Mouse (Mus musculus) ovary, adult 18-20 months (tissue): ENCODE data around the gene Met.

Source experiments
- DNase-seq: peaks from one replicate; pipeline ENCODE4 v3.0.0; 2022; ENCODE audit warnings: low spot score, mixed read lengths

The Met gene

DNA sequence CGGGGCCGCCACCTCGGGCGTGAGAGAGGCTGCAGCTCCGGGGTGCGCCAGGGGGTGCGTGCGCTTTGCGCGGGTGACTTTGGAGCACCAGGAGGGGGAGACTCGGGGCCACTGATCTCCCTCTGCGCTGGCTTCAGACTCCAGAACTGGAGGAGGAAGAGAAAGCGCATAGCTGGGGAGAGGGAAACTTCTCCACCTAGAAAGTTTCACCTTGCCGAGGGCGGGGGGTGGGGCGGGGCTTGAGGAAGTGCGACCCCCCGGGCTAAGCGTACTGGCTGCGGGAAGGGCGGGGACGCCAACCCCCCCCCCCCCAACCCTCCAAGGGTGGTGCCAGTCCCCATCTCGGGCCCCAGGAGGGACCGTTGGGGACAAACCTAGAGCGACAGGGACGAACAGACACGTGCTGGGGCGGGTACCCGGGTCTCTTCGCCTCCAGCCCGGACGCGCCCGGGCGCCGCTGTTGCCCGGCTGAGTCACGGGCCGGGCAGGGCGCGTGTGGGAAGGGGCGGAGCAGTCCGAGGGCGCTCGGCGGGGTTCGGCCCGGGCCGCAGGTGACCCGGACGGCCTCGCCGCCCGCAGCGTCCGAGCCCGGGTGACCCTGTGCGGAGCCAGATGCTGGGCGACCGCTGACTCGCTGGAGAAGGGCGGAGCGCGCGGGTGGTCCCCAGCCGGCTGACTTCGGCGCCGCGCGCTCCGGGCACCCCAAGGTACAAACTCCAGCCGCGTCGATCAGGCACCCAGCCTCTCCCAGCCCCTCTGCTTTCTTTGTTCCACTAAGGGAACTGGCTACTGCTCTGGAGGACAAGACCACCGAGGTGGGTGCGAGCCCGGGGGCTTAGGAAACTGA lies at the start of gene Met:
Met (plus strand) TSS at position 367 of the 847 bp plus-strand sequence.
- peak; percentile 7 for DNase-seq

DNA sequence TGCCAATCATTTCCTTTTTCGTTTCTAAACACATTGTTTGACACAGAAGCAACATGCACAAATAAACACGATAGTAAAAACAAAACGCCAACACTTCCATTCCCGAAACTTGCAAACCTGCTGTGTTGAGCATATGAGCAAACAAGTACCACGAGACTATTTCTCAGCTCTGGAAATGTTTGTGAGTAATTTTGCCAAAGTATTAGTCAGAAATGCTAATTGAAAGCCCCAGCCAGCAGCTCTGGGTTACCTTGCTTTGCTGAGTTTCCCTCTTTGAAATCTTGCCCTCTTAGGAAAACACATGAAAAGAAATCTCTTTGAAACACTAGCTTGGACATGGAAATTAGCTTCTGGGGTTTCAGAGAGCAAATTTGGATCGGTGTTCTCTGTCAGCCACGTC lies 45.4 kb upstream of the Met start:
- DNase-seq: no peak

DNA sequence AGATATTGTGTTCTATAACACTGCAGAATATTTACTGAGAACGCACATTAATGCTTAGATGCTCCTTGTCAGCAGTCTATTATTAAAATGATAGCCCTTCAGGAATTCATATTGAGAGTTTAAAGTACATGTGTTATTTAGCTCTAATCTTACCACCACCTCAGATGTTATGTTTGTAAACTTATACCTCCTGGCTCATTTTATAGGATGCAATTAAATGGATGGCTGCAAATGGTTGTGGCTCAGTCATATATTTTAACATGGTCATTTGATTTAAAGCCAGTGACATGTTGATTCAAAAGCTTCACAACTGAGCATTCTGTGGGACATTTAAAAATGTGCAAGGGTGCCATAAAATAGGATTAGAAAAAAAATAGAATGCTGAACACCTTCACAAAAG lies 41.2 kb upstream of the Met start:
- no peak for DNase-seq

DNA sequence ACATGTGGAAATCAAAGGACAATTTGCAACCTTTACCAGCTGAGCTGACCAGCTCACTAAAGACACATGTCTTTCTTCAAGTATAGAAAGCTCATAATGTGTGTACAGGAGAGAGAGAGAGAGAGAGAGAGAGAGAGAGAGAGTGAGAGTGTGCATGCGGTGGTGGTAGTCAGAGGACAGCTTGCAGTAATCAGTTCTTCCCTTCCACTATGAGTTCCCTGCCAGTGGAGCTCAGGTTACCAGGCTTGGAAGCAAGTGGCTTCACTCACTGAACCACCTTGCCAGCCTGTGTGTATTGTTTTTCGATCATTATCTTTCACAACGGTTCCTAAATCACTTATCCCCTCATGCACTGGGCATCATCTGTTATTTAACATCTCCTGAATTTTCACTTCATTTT lies 34.6 kb upstream of the Met start:
- DNase-seq: no peak

DNA sequence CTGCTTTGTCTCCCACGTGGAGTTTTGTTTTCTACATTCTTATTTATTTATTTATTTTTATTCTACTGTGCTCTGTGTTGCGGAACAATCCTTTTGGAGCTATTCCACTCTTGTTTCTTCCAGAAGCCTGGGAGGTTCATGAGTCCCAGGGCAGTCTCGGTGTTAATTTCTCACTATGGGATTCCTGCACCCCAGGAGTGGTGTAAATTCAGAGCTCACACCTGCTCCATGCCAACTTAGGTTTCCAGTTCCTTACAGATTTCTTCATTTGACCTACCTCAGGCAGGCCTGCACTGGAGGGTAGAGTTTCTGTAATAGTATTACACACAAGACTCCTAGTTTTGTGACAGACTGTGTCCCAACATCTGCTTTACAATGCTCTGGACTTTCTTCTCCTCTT lies 34.0 kb upstream of the Met start:
- DNase-seq: no peak

DNA sequence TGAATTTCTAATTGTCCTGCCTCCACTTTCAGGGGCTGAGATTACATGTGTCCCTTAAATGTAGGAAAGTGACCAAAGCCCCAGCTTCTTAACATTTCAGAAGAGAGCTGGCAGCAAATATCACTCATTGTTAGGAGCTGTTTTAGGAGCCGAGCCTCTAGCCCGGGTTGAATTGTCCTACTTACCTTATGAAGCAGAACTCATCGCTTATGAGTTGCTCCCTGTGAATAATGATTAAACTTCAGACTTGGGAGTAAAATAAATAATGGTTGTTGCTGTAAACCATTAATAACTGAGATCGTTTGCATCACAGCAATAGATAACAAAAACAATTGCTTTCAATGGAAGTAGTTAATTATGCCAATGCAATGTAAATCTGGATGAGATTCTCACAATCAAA lies 20.3 kb upstream of the Met start:
- no peak for DNase-seq

DNA sequence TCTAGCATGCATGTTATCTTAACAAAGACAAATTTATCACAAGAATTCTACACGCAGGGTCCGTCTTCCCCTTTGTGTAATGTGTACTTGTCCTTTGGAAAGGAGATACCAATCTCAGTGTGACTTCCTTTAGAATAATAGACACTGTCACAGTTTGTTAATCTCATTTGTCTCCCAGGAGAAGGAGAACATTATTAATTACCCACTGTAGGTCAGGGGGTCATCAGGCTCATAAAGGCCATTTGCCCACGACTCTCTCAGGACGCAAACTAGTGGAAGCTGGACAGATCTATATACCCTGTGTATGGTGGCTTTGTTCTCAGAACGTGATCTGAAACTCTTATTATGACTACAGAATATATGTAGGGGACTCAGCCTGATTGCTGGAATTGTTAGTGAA lies 12.3 kb upstream of the Met start:
- DNase-seq: no peak

DNA sequence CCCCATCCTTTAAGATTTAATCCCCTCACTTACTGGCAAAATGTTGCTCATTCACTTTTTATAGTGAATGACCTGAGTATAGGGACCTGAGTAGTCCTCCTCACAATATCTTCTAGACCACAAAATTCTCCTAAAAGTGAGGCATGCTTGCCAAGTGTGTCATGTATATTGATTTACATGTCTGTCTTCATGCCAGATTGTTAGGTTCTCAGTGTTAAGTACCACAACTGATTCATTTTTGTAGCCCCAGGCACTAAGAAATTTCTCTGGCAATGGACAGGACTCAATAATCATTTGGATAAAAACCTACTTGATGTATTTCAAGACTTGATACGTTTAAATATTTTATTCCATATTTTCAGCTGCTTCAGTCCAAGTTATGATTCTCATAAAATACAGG lies 8.5 kb upstream of the Met start:
- no peak for DNase-seq

DNA sequence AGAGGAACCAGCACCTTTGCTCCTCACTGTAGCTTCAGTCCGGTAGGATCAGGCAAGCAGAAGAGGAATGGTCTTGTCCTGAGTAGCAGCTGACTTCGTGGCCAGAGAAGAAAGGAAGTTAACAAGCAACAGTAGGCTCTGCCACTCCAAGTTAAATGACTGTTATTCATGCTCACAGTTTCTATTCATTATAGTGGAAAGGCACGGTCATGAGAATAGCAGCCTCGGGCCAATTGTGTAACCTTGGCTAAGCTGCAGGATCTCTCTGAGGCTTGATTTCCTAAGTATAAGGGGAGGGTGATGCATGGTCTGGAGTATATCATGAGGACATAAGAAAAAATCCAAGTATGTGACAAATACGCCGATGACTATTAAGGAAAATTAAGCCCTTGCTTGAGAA lies 4.0 kb upstream of the Met start:
- DNase-seq: no peak

DNA sequence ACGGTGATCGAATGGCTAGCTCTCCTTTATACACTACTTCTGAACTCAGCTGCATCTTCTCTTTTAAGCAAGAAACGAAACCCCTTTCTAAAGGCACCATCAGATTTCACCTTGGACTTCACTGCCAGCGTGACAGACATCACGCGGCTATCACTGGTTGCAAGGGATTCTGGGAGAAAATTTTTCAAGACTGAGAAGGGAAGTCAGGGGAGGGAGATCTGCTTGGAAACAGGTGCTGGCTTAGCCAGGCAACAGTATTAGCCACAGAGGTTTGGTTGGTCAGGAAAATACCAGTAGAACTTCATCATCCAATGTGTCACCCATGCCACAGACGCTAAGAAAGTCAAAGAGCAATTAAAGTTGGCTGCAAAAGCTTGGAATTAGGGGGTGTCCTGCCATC lies 2.2 kb upstream of the Met start:
- DNase-seq: no peak

DNA sequence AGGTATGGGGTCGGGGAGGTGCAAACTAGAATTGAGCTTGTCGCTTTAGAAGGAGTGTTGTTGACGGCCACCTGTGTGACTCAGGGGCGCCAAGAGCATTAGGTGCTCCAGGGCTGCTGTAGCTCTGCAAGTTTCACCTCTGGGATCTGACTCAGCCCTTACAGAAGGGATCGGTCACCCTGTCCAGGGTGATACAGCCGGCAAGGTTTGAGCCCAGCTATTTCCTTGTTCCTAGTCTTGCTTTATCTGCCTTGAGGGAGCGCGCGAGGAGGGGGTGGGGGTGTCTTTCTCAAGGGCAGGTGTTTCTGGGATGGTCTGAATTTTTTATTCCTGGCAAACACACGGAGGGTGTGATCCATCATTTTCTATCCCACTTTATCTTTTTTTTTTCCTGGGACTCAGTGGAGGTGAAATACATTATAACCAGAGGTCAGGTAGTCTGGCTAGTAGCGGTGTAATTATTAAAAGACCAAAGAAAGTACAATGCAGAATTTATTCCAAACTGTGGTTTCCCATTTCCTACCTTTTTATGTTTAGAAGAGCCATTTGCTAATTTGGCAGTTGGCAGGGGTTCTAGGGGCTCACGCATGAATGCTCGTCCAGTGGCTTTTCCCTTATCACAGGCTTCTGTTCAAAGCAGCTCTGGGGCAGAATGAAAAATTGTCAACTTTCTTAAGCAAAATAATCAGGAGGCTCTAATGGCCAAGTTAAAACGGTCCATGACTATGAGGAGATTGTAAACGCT lies 853 bp downstream of the Met start:
- no peak for DNase-seq

DNA sequence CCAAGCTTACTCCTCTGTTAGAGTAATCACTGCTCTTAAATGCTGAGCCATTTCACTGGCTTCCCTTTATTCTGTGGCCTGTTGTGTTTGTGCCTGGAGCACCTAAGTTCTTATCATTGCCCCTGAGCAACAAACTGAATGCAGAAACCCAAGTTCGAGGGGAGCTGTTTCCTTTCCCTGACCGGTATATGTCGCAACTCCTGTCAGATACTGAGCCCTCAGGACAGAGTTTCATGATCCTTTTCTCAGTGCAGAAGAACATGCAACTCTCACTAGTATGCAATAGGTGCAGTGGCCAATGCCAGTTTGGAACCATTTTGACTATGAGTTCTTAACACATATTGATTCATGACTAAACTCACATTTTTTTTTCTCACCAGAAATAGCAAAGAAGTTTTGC lies 2.9 kb downstream of the Met start:
- no peak for DNase-seq

DNA sequence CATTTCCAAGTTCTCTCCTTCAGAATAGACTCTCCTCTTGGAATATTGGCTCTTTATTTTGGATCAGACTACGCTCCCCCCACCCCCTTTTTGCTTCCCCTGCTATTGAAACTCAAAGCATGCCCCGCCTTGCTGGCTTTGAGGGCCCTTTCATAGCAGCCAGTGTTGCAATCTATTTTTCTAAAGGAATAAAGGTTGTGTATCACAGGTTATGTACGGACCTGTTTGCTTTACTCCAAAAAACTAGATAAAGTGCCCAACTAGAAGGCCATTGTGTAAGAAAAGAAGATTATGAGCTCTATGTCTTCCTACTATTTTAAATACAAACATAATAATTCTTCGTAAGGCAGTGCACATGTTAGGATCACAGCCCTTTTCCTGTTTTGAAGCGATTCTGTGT lies 5.4 kb downstream of the Met start:
- no peak for DNase-seq

DNA sequence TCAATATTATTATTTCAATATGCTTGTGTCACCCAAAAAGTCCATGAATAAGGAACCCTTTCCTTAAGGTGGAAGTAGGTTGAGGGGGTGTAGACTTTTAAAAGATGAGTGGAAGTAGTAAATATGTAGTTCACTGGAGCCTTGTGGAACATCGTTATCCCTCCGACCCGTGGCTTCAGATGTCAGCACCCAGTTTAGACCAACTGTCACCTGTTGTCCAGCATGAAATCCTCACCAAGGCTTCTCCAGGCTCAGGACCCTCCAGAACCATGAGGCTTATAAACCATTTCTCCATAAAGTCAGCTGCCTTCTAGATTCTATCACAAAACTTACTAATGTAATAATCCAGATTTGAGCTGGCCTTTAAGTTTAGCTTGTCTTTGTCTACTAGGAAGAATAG lies 9.5 kb downstream of the Met start:
- no peak for DNase-seq

DNA sequence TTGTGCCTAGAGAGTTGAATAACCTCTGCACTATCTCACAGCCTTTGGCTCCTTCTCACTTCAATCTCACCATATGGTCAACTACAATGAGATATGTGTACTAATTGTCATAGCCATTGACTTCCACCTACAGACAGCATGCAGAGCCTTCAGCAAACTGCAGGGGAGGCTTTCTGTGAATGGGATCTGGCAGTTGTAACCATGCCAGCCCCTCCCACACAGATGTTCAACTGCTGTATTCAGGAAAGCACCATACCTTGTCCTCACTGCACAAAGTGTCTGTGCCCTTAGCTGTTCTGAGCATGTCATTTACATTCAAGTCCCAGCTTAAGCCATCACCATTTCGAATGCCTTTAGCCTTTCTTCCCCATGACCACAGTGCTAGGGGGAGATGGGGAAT lies 14.2 kb downstream of the Met start:
- no peak for DNase-seq

DNA sequence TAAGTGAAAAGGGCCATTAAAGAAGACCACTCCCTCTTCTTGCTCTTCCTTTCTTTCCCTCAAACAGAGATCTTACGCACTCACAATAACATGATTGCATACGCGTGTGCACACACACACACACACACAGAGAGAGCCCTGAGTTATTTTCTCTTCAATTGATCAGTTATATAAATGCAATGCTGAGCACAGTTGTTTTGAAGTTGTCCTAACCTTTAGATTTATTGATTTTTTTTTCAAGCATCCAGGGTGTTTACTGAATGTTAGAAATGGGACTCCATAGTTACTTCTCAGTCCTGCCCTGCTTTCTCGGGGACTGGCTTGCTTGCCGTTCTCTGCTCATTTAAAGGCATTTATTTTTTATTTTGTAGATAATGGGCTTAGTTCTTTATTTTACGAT lies 14.7 kb downstream of the Met start:
- DNase-seq: no peak

DNA sequence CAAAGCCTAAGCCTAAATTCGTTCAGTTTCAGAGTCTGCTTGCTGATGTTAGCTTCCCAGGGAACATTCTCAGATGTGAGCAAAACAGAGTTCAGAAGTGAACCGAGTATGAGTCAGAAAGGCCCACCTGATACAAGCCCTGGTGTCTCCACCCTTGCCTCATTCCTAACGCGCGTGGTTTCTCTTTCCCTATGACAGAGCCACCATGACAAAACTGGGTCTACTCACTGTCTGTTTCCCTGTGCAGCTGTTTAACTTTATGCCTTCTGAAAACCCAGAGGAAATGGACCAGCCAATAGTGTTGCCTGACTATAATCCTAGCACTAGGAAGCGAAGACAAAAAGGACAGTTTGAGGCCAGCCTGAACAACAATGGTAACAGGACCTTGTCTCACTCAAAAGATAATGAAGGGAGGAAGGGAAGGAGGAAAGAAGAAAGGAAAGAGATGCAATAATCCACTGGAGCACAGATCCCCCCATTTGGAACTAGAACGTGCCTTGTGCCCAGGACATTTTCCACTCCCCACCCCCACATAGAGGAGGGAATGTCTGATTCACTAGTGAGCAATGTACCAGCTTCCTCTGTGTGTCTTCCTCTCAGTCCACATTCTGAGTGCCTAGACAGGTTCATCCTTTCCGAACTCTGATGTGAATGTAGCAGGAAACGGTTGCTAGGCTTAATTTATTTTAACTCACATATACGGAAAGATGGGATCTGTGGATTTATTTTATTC lies 15.4 kb downstream of the Met start:
- no peak for DNase-seq

DNA sequence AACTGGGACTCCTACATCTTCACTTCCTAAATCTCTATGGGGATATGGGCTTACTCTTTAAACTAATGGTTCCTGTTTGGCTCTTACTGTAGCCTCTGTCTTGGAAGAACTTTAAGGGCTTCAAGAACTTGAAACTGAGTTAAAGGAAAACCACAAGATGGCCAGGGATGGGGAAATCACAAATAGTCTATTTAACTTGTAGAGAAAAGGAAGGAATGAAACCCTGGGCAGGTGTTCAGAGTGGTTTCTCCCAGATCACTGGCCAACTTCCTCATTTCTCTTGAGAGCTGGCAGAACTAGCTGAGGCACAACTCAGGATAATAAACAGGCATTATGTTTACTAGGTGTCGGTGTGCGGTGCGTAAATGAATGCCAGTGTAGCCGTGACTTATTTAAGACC lies 17.5 kb downstream of the Met start:
- no peak for DNase-seq

DNA sequence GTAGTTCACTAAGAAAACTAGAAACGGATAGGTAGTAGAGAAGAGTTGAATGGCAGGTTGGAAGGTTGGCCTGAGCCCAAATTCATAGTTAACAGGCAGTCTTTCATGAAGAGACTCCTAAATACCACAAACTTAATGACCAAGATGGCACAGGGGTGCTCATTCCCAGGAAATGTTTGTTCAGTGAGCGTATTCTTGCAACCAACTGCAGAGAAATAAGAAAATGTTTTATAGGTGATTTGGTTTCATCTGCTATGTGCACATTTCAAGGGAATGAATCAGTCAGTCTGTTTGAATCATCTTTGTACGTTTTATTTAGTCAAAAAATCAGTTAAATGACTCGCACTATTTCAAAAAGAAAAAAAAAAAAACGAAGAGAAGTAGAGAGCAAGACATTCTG lies 21.6 kb downstream of the Met start:
- no peak for DNase-seq

DNA sequence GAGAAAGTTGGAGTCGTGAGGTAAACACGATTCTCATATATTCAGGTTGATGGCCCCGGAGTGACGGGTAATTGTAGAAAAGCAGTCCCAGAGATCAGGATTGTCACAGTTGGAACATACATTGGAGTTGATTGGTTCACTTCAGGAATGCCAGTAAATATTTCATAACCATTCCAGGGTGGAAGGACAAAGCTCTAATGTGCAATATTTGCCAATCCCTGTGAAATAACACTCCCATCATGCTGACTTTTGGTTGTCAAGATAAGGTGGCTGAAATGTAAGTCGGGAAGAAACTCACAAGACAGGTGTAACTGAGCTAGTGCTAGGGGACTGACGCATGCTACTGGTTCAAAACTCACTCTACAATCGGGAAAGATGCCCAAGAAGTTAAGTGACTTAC lies 22.2 kb downstream of the Met start:
- no peak for DNase-seq

DNA sequence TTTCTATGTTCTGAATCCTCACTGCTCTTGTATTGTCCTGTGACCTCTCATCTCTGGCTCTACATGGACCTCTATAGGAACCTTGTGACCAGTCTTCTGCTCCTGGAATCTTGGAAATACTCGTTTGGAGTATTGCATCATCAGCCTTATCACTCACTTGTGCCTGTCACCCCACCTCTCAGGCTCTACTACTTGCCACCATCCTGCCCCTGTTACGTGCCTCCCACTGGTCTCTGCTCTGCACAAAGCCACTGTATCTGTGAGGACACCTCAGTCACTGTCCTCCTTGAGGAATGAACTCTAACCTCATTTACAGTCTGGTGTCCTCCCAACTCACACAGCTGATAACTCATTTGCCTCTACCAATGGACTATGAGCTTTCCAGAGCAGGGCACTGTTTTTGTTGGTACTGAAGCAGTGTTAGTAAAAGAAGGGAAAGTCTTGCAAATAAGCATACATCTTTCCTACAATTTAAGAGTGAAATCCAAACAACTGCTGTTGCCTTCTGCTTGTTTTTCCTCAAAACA lies 24.8 kb downstream of the Met start:
- DNase-seq: no peak

DNA sequence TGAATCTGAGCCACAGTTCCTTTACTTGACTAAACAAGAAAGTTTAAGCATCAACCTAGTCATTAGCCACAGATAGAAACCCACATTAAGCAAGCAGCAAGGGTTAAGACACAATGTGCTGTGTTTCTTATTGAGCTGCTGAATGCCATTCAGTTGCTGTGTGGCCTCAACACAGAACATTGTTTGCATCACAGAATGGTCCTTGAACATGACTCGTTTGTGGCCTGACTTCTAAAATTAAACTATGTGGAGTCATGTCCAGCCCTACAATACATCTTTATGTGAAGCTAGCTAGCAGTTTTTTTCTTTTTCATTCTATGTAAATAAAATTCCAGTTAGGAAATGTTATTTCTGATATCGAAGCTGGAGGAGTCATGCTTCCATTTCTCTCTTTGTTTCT lies 27.2 kb downstream of the Met start:
- DNase-seq: no peak

DNA sequence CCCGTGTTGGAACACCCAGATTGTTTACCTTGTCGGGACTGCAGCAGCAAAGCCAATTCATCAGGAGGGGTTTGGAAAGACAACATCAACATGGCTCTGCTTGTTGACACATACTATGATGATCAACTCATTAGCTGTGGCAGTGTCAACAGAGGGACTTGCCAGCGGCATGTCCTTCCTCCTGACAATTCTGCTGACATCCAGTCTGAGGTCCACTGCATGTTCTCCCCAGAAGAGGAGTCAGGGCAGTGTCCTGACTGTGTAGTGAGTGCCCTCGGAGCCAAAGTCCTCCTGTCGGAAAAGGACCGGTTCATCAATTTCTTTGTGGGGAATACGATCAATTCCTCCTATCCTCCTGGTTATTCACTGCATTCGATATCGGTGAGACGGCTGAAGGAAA lies 27.9 kb downstream of the Met start:
- DNase-seq: no peak
